Mouse (Mus musculus): ENCODE data around the gene Rab26.

Gene Rab26

GRCm38 (mm10) chr17:24534160-24534718, at the start of gene Rab26:
TSS of gene Rab26 (minus strand) at chr17:24534210.
- DNase-seq (ENCODE audit: low read depth in 1 of 2, low spot score in 2 of 2), result no peak

- no peak for DNase-seq (ENCODE audit: low read depth in 1 of 2, low spot score in 2 of 2)
Observed at GRCm38 (mm10) chr17:24580287-24580686, 46.3 kb upstream of the Rab26 start.

GRCm38 (mm10) chr17:24579532-24579931, 45.5 kb upstream of the Rab26 start:
- no peak for DNase-seq (ENCODE audit: low read depth in 1 of 2, low spot score in 2 of 2)

GRCm38 (mm10) chr17:24573811-24574210, 39.8 kb upstream of the Rab26 start:
- DNase-seq (ENCODE audit: low read depth in 1 of 2, low spot score in 2 of 2), result no peak

GRCm38 (mm10) chr17:24572651-24573245, 38.7 kb upstream of the Rab26 start:
- no peak for DNase-seq (ENCODE audit: low read depth in 1 of 2, low spot score in 2 of 2)

GRCm38 (mm10) chr17:24569837-24570236, 35.8 kb upstream of the Rab26 start:
- DNase-seq (ENCODE audit: low read depth in 1 of 2, low spot score in 2 of 2), result no peak

- no peak for DNase-seq (ENCODE audit: low read depth in 1 of 2, low spot score in 2 of 2)
Observed at GRCm38 (mm10) chr17:24567034-24567779, 33.2 kb upstream of the Rab26 start.

- DNase-seq (ENCODE audit: low read depth in 1 of 2, low spot score in 2 of 2), result no peak
Observed at GRCm38 (mm10) chr17:24565792-24566191, 31.8 kb upstream of the Rab26 start.

GRCm38 (mm10) chr17:24565092-24565491, 31.1 kb upstream of the Rab26 start:
- DNase-seq (ENCODE audit: low read depth in 1 of 2, low spot score in 2 of 2), result no peak

GRCm38 (mm10) chr17:24564422-24564821, 30.4 kb upstream of the Rab26 start:
- DNase-seq (ENCODE audit: low read depth in 1 of 2, low spot score in 2 of 2), result no peak

- DNase-seq (ENCODE audit: low read depth in 1 of 2, low spot score in 2 of 2), result no peak
Observed at GRCm38 (mm10) chr17:24563638-24564037, 29.6 kb upstream of the Rab26 start.

GRCm38 (mm10) chr17:24561592-24561991, 27.6 kb upstream of the Rab26 start:
- DNase-seq (ENCODE audit: low read depth in 1 of 2, low spot score in 2 of 2), result no peak

GRCm38 (mm10) chr17:24560301-24561028, 26.5 kb upstream of the Rab26 start:
- no peak for DNase-seq (ENCODE audit: low read depth in 1 of 2, low spot score in 2 of 2)

GRCm38 (mm10) chr17:24559146-24559545, 25.1 kb upstream of the Rab26 start:
- DNase-seq (ENCODE audit: low read depth in 1 of 2, low spot score in 2 of 2), result no peak

- no peak for DNase-seq (ENCODE audit: low read depth in 1 of 2, low spot score in 2 of 2)
Observed at GRCm38 (mm10) chr17:24558600-24559099, 24.6 kb upstream of the Rab26 start.

GRCm38 (mm10) chr17:24557091-24557490, 23.1 kb upstream of the Rab26 start:
- DNase-seq (ENCODE audit: low read depth in 1 of 2, low spot score in 2 of 2), result no peak

GRCm38 (mm10) chr17:24551050-24551444, 17.0 kb upstream of the Rab26 start:
- no peak for DNase-seq (ENCODE audit: low read depth in 1 of 2, low spot score in 2 of 2)

- DNase-seq (ENCODE audit: low read depth in 1 of 2, low spot score in 2 of 2), result peak in 1 of 2 experiments; percentile 55
Observed at GRCm38 (mm10) chr17:24550416-24551049, 16.5 kb upstream of the Rab26 start.

GRCm38 (mm10) chr17:24549618-24550415, 15.8 kb upstream of the Rab26 start, which contains the start of gene Pkd1:
TSS of gene Pkd1 (plus strand) at chr17:24549834.
- peak; percentile 98 to 99 for DNase-seq (ENCODE audit: low read depth in 1 of 2, low spot score in 2 of 2)

Data from monocyte, adult 2 months (primary cell).